Mouse (Mus musculus) liver, embryonic 14.5 days (tissue): ENCODE data around the gene Olfr978. TPM values are rescaled to one million over a fixed set of nuclear protein-coding genes. Genes with fewer than 3 reads are reported as not detected.

ENCODE experiments used
- ATAC-seq: fragments of 200-750 bp; cut with Nextera tagmentation; 2 replicates; pipeline ENCODE4 v1.8.0; 2017; ENCODE audit warnings: moderate number of reproducible peaks, mild to moderate bottlenecking, moderate library complexity; ENCODE audit not compliant: insufficient read depth
- DNase-seq, 3 experiments: peaks; one replicate each; pipeline ENCODE4 v3.0.0-alpha.2; 2012 to 2013; ENCODE audit warnings: low read depth in 3 of 3, low spot score in 3 of 3
- H3K27ac ChIP-seq: fragments of 300-500 bp; sonication (generic); 2 replicates; pipeline ENCODE4 v1.5.1; 2014; ENCODE audit warnings: moderate library complexity, mild to moderate bottlenecking, control low read depth, inconsistent platforms
- H3K27me3 ChIP-seq: fragments of 300-500 bp; sonication (generic); 2 replicates; pipeline ENCODE4 v1.6.1; 2014; ENCODE audit warnings: mild to moderate bottlenecking, low read length, moderate library complexity; ENCODE audit not compliant: control insufficient read depth, insufficient read depth
- H3K36me3 ChIP-seq: fragments of 300-500 bp; sonication (generic); replicated peaks from 2 replicates; pipeline ENCODE4 v1.6.1; 2014; ENCODE audit warnings: low read depth; ENCODE audit not compliant: control insufficient read depth, insufficient read depth
- H3K4me1 ChIP-seq, 2 experiments: fragments of 200-500 bp in 1 of 2; fragments of 300-500 bp in 1 of 2; sonication (generic) in 1 of 2; replicated peaks; 2 replicates each; pipeline ENCODE4 v1.6.1; 2012 to 2014; ENCODE audit warnings: antibody characterized with exemption in 1 of 2, inconsistent platforms in 1 of 2, low read length in 1 of 2; ENCODE audit not compliant: control insufficient read depth in 2 of 2, insufficient read depth in 2 of 2
- H3K4me2 ChIP-seq: fragments of 300-500 bp; sonication (generic); 2 replicates; pipeline ENCODE4 v1.6.1; 2014; ENCODE audit warnings: low read depth, mild to moderate bottlenecking, control low read depth, moderate library complexity
- H3K4me3 ChIP-seq, 2 experiments: fragments of 200-500 bp in 1 of 2; fragments of 300-500 bp in 1 of 2; sonication (generic) in 1 of 2; 2 replicates each; pipeline ENCODE4 v1.5.1; 2012 to 2014; ENCODE audit warnings: low read depth in 2 of 2, low read length in 2 of 2, mild to moderate bottlenecking in 2 of 2, control low read depth in 1 of 2, inconsistent platforms in 1 of 2, moderate library complexity in 1 of 2; ENCODE audit not compliant: insufficient read depth in 1 of 2
- H3K9ac ChIP-seq: fragments of 300-500 bp; sonication (generic); replicated peaks from 2 replicates; pipeline ENCODE4 v1.6.1; 2014; ENCODE audit warnings: mild to moderate bottlenecking, control low read depth, moderate library complexity
- H3K9me3 ChIP-seq: fragments of 300-500 bp; sonication (generic); 2 replicates; pipeline ENCODE4 v1.6.1; 2016; ENCODE audit warnings: low read length, mixed read lengths; ENCODE audit not compliant: control insufficient read depth
- CTCF ChIP-seq: IDR thresholded peaks from 2 replicates; pipeline ENCODE4 v1.5.1; 2016; ENCODE audit warnings: antibody characterized with exemption, low read depth, control low read depth
- EP300 ChIP-seq: IDR thresholded peaks from 2 replicates; pipeline ENCODE4 v1.6.1; 2016; ENCODE audit warnings: antibody characterized with exemption, low read depth
- WGBS: fragments of 180-500 bp; shearing (Covaris S2); extraction: QIAGEN DNeasy Blood & Tissue Kit; methylation state at CpG from one replicate; pipeline ENCODE4 v1.1.7; 2014; ENCODE audit not compliant: insufficient replicate concordance; 5-methylcytosine and 5-hydroxymethylcytosine counted together
- polyA plus RNA-seq, 2 experiments: library from polyadenylated mRNA; depleted of rRNA in 1 of 2; stranded (reverse) in 1 of 2; unstranded in 1 of 2; fragments of >200 nt; fragmentation: Nextera tagmentation in 1 of 2; extraction: Ambion mirVana in 1 of 2; gene quantifications; 2 replicates each; pipeline versions ENCODE4 v1.2.1 to v1.2.3; 2012 to 2014

The Olfr978 gene
- polyA plus RNA-seq, 2 experiments: not detected

GRCm38 (mm10) chr9:40009482-40009881, 17.6 kb downstream of the Olfr978 start, which contains the start of gene Olfr980:
Olfr980 (minus strand) TSS chr9:40009582.
- no peaks in the 10 kb centered on the region for H3K9me3 ChIP-seq
- 50% methylated on average over 1 of the region's 1 CpGs for WGBS
- no peak within 1 kb of the TSS for H3K4me3 ChIP-seq
- DNase-seq (no peak), ATAC-seq (no peak)
- TF ChIP-seq EP300: no peak
- TF ChIP-seq CTCF: no peak
- no peaks in the 10 kb centered on the region for H3K36me3 ChIP-seq
- no peak within 1 kb of the TSS for H3K27ac ChIP-seq
- H3K4me2 ChIP-seq: no peak within 1 kb of the TSS
- H3K9ac ChIP-seq: no peak within 1 kb of the TSS
- no peaks in the 10 kb centered on the region for H3K4me1 ChIP-seq
- H3K27me3 ChIP-seq: no peaks in the 10 kb centered on the region

DNA sequence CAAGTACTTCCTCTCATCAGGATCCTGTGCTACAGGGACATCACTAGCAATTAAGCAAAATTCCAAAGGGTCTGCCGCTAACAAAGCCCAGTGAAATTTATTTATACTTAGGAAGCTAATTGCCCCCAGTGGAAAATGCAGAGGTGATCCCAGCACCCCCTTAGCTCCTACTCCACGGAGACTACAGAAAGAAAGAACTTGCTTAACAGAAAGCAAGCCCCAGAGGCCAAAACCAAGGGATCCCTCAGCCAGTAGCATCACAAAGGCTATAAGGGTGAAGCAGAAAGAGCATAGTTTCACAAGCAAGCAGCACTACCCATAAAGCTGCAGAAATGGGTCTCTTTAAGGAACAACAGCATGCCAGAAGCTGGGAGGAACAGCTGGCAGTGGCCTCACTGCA, 29.3 kb downstream of the Olfr978 start, which contains the start of gene Olfr981:
Olfr981 (plus strand) TSS at position 301 of the 400 bp plus-strand sequence.
- no peaks in the 10 kb centered on the region for H3K36me3 ChIP-seq
- H3K27me3 ChIP-seq: no peaks in the 10 kb centered on the region
- no peak for DNase-seq
- 50% methylated on average over 2 of the region's 2 CpGs for WGBS
- no peaks in the 10 kb centered on the region for H3K4me1 ChIP-seq
- H3K9me3 ChIP-seq: no peaks in the 10 kb centered on the region
- no peak within 1 kb of the TSS for H3K9ac ChIP-seq
- H3K4me2 ChIP-seq: no peak within 1 kb of the TSS
- TF ChIP-seq EP300 (no peak), CTCF (no peak)
- no peak for ATAC-seq
- no peak within 1 kb of the TSS for H3K4me3 ChIP-seq
- no peak within 1 kb of the TSS for H3K27ac ChIP-seq

Other genes with a start within 250 kb of the Olfr978 start
- not detected in 2 replicates for gene Olfr967, start 245.9 kb upstream of the Olfr978 start, polyA plus RNA-seq (2012; rRNA removed)
- gene Olfr967, start 245.9 kb upstream of the Olfr978 start, polyA plus RNA-seq (2014; fragmentation: Nextera tagmentation; extraction: Ambion mirVana): not detected in 2 replicates
- not detected in 2 replicates for gene Olfr968, start 208.9 kb upstream of the Olfr978 start, polyA plus RNA-seq (2012; rRNA removed)
- not detected in 2 replicates for gene Olfr968, start 208.9 kb upstream of the Olfr978 start, polyA plus RNA-seq (2014; fragmentation: Nextera tagmentation; extraction: Ambion mirVana)
- not detected in 2 replicates for gene Olfr969, start 201.2 kb upstream of the Olfr978 start, polyA plus RNA-seq (2012; rRNA removed)
- not detected in 2 replicates for gene Olfr969, start 201.2 kb upstream of the Olfr978 start, polyA plus RNA-seq (2014; fragmentation: Nextera tagmentation; extraction: Ambion mirVana)
- not detected in 2 replicates for gene Olfr970, start 183.3 kb upstream of the Olfr978 start, polyA plus RNA-seq (2012; rRNA removed)
- gene Olfr970, start 183.3 kb upstream of the Olfr978 start, polyA plus RNA-seq (2014; fragmentation: Nextera tagmentation; extraction: Ambion mirVana): not detected in 2 replicates
- not detected in 2 replicates for gene Olfr971, start 155.2 kb upstream of the Olfr978 start, polyA plus RNA-seq (2012; rRNA removed)
- not detected in 2 replicates for gene Olfr971, start 155.2 kb upstream of the Olfr978 start, polyA plus RNA-seq (2014; fragmentation: Nextera tagmentation; extraction: Ambion mirVana)
- gene Olfr972, start 125.7 kb upstream of the Olfr978 start, polyA plus RNA-seq (2012; rRNA removed): not detected in 2 replicates
- gene Olfr972, start 125.7 kb upstream of the Olfr978 start, polyA plus RNA-seq (2014; fragmentation: Nextera tagmentation; extraction: Ambion mirVana): not detected in 2 replicates
- gene Olfr229, start 84.8 kb upstream of the Olfr978 start, polyA plus RNA-seq (2012; rRNA removed): not detected in 2 replicates
- not detected in 2 replicates for gene Olfr229, start 84.8 kb upstream of the Olfr978 start, polyA plus RNA-seq (2014; fragmentation: Nextera tagmentation; extraction: Ambion mirVana)
- gene Olfr974, start 54.6 kb upstream of the Olfr978 start, polyA plus RNA-seq (2012; rRNA removed): not detected in 2 replicates
- not detected in 2 replicates for gene Olfr974, start 54.6 kb upstream of the Olfr978 start, polyA plus RNA-seq (2014; fragmentation: Nextera tagmentation; extraction: Ambion mirVana)
- not detected in 2 replicates for gene Olfr975, start 40.1 kb upstream of the Olfr978 start, polyA plus RNA-seq (2012; rRNA removed)
- gene Olfr975, start 40.1 kb upstream of the Olfr978 start, polyA plus RNA-seq (2014; fragmentation: Nextera tagmentation; extraction: Ambion mirVana): not detected in 2 replicates
- not detected in 2 replicates for gene Olfr976, start 31.0 kb upstream of the Olfr978 start, polyA plus RNA-seq (2012; rRNA removed)
- gene Olfr976, start 31.0 kb upstream of the Olfr978 start, polyA plus RNA-seq (2014; fragmentation: Nextera tagmentation; extraction: Ambion mirVana): not detected in 2 replicates
- gene Olfr979, start 11.4 kb downstream of the Olfr978 start, polyA plus RNA-seq (2012; rRNA removed): not detected in 2 replicates
- not detected in 2 replicates for gene Olfr979, start 11.4 kb downstream of the Olfr978 start, polyA plus RNA-seq (2014; fragmentation: Nextera tagmentation; extraction: Ambion mirVana)
- gene Olfr980, start 17.5 kb downstream of the Olfr978 start, polyA plus RNA-seq (2012; rRNA removed): not detected in 2 replicates
- gene Olfr980, start 17.5 kb downstream of the Olfr978 start, polyA plus RNA-seq (2014; fragmentation: Nextera tagmentation; extraction: Ambion mirVana): not detected in 2 replicates
- gene Olfr981, start 29.4 kb downstream of the Olfr978 start, polyA plus RNA-seq (2012; rRNA removed): not detected in 2 replicates
- gene Olfr981, start 29.4 kb downstream of the Olfr978 start, polyA plus RNA-seq (2014; fragmentation: Nextera tagmentation; extraction: Ambion mirVana): not detected in 2 replicates
- gene Olfr982, start 81.7 kb downstream of the Olfr978 start, polyA plus RNA-seq (2012; rRNA removed): not detected in 2 replicates
- not detected in 2 replicates for gene Olfr982, start 81.7 kb downstream of the Olfr978 start, polyA plus RNA-seq (2014; fragmentation: Nextera tagmentation; extraction: Ambion mirVana)
- not detected in 2 replicates for gene Olfr983, start 101.5 kb downstream of the Olfr978 start, polyA plus RNA-seq (2012; rRNA removed)
- not detected in 2 replicates for gene Olfr983, start 101.5 kb downstream of the Olfr978 start, polyA plus RNA-seq (2014; fragmentation: Nextera tagmentation; extraction: Ambion mirVana)
- not detected in 2 replicates for gene Olfr984, start 122.1 kb downstream of the Olfr978 start, polyA plus RNA-seq (2012; rRNA removed)
- not detected in 2 replicates for gene Olfr984, start 122.1 kb downstream of the Olfr978 start, polyA plus RNA-seq (2014; fragmentation: Nextera tagmentation; extraction: Ambion mirVana)
- gene Olfr985, start 138.1 kb downstream of the Olfr978 start, polyA plus RNA-seq (2012; rRNA removed): not detected in 2 replicates
- gene Olfr985, start 138.1 kb downstream of the Olfr978 start, polyA plus RNA-seq (2014; fragmentation: Nextera tagmentation; extraction: Ambion mirVana): not detected in 2 replicates
- gene Tmem225, start 156.0 kb downstream of the Olfr978 start, polyA plus RNA-seq (2012; rRNA removed): not detected in 2 replicates
- gene Tmem225, start 156.0 kb downstream of the Olfr978 start, polyA plus RNA-seq (2014; fragmentation: Nextera tagmentation; extraction: Ambion mirVana): not detected in 2 replicates
- gene Olfr986, start 188.8 kb downstream of the Olfr978 start, polyA plus RNA-seq (2012; rRNA removed): not detected in 2 replicates
- gene Olfr986, start 188.8 kb downstream of the Olfr978 start, polyA plus RNA-seq (2014; fragmentation: Nextera tagmentation; extraction: Ambion mirVana): not detected in 2 replicates
- 0.41 and 0.57 TPM in 2 replicates for gene Zfp202, start 200.2 kb downstream of the Olfr978 start, polyA plus RNA-seq (2012; rRNA removed)
- 0.68 and 0.74 TPM in 2 replicates for gene Zfp202, start 200.2 kb downstream of the Olfr978 start, polyA plus RNA-seq (2014; fragmentation: Nextera tagmentation; extraction: Ambion mirVana)